8 mouse cellular contexts compared by ENCODE assay signal in the genomic region with DNA sequence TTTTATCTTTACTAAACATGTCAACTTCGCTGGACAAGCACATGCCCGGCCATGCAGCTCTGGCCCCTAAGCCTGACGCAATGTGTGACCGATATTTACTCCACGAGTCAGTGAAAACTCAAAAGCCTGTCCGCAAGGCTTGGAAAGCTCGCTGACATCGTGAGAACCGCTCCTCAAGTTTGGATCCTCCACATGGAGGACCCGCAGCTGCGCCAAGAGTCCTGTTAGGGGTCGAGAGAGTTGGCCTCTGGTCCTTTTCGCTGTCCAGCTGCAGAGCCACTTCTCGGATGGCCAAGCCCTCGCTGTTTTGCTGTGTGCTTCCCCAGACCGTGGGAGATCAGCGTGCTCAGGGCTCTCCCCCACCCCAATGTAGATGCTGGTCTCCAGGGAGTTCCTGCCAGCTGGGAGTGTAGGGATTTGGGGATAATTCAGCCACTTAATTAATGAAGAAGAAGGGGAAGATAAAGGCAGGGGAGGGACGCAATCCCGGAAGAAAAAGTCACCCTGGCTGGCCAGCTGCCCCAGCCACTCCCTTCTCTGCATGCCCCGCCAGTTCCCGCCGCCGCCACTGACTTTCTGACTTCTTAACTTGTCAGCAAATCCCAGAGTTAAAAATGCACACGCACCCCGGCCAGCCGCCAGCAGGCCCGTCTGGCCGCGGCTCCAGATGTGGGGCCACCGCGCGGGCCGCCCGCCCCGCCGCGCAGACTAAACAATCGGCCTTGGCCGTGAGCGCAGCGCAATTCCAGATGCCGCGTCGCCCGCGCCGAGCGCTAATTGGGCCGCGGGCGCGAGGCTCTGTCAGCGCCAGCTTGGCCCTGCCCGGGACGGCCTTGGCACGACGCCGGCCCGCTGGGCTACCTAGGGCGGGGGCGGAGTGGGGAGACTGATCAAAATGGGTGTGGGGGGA. TPM values are rescaled to one million over a fixed set of nuclear protein-coding genes. Genes with fewer than 3 reads are reported as not detected.
DNase-seq lines count a peak whose midpoint lies in the region; ATAC-seq and TF ChIP-seq lines count a peak whose summit lies in the region.

No protein-coding gene starts in this region.

- H3K27me3 ChIP-seq in intestine, postnatal 0 days (replicated peaks; ENCODE audit: control insufficient read depth, insufficient read depth, low read length), result no peaks in the 10 kb centered on the region
- H3K27me3 ChIP-seq in liver, embryonic 11.5 days (replicated peaks; ENCODE audit: control insufficient read depth, insufficient read depth, low read length), result peaks cover 32% of the 10 kb centered on the region

- WGBS in intestine, postnatal 0 days, result 6% methylated on average over 61 of the region's 61 CpGs
- 3% methylated on average over 61 of the region's 61 CpGs for whole genome bisulfite sequencing in liver, embryonic 11.5 days

- H3K36me3 ChIP-seq in intestine, postnatal 0 days (ENCODE audit: control insufficient read depth, insufficient read depth), result no peaks in the 10 kb centered on the region
- H3K36me3 ChIP-seq in liver, embryonic 11.5 days (ENCODE audit: control insufficient read depth, insufficient read depth, low read length), result no peaks in the 10 kb centered on the region

- peak overlapping the region; percentile 85 for H3K27ac ChIP-seq in intestine, postnatal 0 days (ENCODE audit: low read depth, low read length)
- H3K27ac ChIP-seq in liver, embryonic 11.5 days (ENCODE audit: low read depth, low read length), result peak overlapping the region; percentile 68

- no peaks in the 10 kb centered on the region for H3K9me3 ChIP-seq in intestine, postnatal 0 days (ENCODE audit: control insufficient read depth)
- 0 out of 2 replicates have a peak, but pooled peaks cover 2% of the 10 kb centered on the region for H3K9me3 ChIP-seq in liver, embryonic 11.5 days (ENCODE audit: control insufficient read depth, low read length)

- H3K9ac ChIP-seq in intestine, postnatal 0 days (ENCODE audit: low read depth, low read length), result peak overlapping the region; percentile 35; the same call in 1 of the 2 replicates
- peak overlapping the region; percentile 58 for H3K9ac ChIP-seq in liver, embryonic 11.5 days (ENCODE audit: low read depth, low read length)

- peak overlapping the region; percentile 37 for H3K4me3 ChIP-seq in intestine, postnatal 0 days (ENCODE audit: low read depth, low read length)
- H3K4me3 ChIP-seq in liver, embryonic 11.5 days (ENCODE audit: low read depth, low read length), result peak overlapping the region; percentile 44

- ATAC-seq in intestine, postnatal 0 days, result peak; percentile 71
- peak; percentile 56 for ATAC-seq in liver, embryonic 11.5 days (replicated peaks; ENCODE audit: low FRiP score)

- peaks cover 9% of the 10 kb centered on the region for H3K4me1 ChIP-seq in intestine, postnatal 0 days (replicated peaks; ENCODE audit: control insufficient read depth, insufficient read depth, low read length)
- H3K4me1 ChIP-seq in liver, embryonic 11.5 days (replicated peaks; ENCODE audit: control insufficient read depth, insufficient read depth, low read length), result peaks cover 24% of the 10 kb centered on the region

- TF ChIP-seq CTCF in intestine, postnatal 0 days (IDR thresholded peaks at IDR 0.05; ENCODE audit: low read depth), result no peak; the same call in none of the 2 replicates

- H3K4me2 ChIP-seq in intestine, postnatal 0 days (replicated peaks; ENCODE audit: low read depth), result peak overlapping the region; percentile 75
- peak overlapping the region; percentile 86 for H3K4me2 ChIP-seq in liver, embryonic 11.5 days

- peak; percentile 22 for DNase-seq in layer of hippocampus, adult 11-12 months (ENCODE audit: low spot score)
- DNase-seq in layer of hippocampus, adult 9-11 months, result no peak
- peak; percentile 80 for DNase-seq in embryo, embryonic 10.5 days (ENCODE audit: low spot score)
- peak; percentile 85 to 87 for DNase-seq in heart, adult 18-20 months
- peak; percentile 75 for DNase-seq in liver, embryonic 11.5 days (ENCODE audit: low spot score)
- peak; percentile 15 for DNase-seq in naive thymus-derived CD4-positive, alpha-beta T cell, adult 2 months (ENCODE audit: low read depth)
- DNase-seq in urinary bladder, adult 2 months (ENCODE audit: low spot score), result peak; percentile 64

RNA-seq across cellular contexts. Expression of a gene that starts 49.4 kb away (rescaled TPM):
- 10 to 100 TPM in 1 of 2 experiments, 1 to 10 TPM in 1; 8.5 to 12.2 TPM for total RNA-seq in heart, adult 18-20 months (2021)
- 12.9 and 13.3 TPM in 2 replicates for polyA plus RNA-seq in intestine, postnatal 0 days (2015; fragmentation: Nextera tagmentation; extraction: Ambion mirVana)
- polyA plus RNA-seq in liver, embryonic 11.5 days (2014; fragmentation: Nextera tagmentation; extraction: Ambion mirVana), result 21.3 and 21.6 TPM in 2 replicates
- 23.6 and 36.5 TPM in 2 replicates for polyA plus RNA-seq in urinary bladder, adult 2 months (2012; rRNA removed)
